Mouse (Mus musculus): ENCODE measurements at regions not wholly inside any gene's neighbourhood (a gene's known extent, or its start where the extent isn't known, plus 50 kb on each side); places are given as distances from the start of the nearest gene placed in this dataset.

DNA sequence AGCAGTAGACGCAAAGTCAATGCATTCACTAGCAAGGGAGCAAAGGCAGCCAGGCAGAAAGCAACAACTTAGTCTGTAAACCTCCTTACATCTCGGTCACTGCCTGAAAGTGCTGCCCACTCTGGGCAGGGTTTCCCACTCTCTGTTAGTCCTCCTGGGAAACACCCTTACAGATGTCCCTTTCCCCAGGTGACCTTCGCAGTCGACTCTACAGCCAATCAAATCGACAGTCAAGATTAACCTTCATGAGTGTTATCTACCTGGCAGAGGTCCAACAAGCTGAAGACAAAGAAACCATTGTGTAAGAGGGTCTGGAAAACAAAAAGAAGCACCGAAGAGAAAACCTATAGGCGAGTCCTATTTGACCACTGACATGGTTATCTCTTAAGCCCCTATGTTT, 229.0 kb downstream of the Dact1 start:
- Histone ChIP-seq H3K4me3 (ENCODE audit: low read depth, low read length) (no peak overlapping the region), H3K27ac (ENCODE audit: insufficient read depth, low read depth, low read length) (no peak overlapping the region), H3K27me3 (ENCODE audit: control insufficient read depth, insufficient read depth, low read length) (no peaks in the 10 kb centered on the region), H3K4me1 (ENCODE audit: control insufficient read depth, insufficient read depth, insufficient read length, low read length) (peaks cover 4% of the 10 kb centered on the region; the same call in 1 of the 2 replicates), H3K36me3 (ENCODE audit: control insufficient read depth, insufficient read depth, low read length) (no peaks in the 10 kb centered on the region)
- WGBS = 31% methylated on average over 7 of the region's 7 CpGs
- TF ChIP-seq POLR2A (IDR thresholded peaks at IDR 0.05; ENCODE audit: low read depth, low read length) = no peak
- TF ChIP-seq CTCF (IDR thresholded peaks at IDR 0.05; ENCODE audit: extremely low read depth, insufficient read length, insufficient replicate concordance, low read depth, low read length) = no peak

DNA sequence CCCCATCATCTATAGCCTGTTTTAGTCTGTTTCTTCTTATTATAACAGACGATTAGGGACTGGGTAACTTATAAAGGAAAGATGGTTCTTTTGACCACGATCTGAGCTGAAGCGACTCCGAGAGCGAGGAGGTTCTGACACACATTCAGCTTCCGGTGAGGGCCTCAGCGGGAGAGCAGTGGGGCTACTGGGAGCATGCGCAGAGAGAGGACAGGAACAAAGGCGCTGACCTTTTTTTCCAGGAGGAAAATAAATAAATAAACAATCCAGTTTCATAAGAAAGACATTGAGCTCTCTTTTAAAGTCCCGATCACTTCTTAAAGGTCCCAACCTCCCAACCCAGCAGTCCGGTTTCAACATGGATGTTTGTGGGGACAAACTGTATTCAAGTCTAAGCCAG, 230.6 kb downstream of the Dact1 start:
- 95% methylated on average over 11 of the region's 11 CpGs for WGBS
- peaks cover 4% of the 10 kb centered on the region; the same call in 1 of the 2 replicates for H3K4me1 ChIP-seq (ENCODE audit: control insufficient read depth, insufficient read depth, insufficient read length, low read length)
- TF ChIP-seq POLR2A (IDR thresholded peaks at IDR 0.05; ENCODE audit: low read depth, low read length) (no peak), CTCF (IDR thresholded peaks at IDR 0.05; ENCODE audit: extremely low read depth, insufficient read length, insufficient replicate concordance, low read depth, low read length) (no peak)
- no peak overlapping the region for H3K4me3 ChIP-seq (ENCODE audit: low read depth, low read length)
- H3K36me3 ChIP-seq (ENCODE audit: control insufficient read depth, insufficient read depth, low read length) = no peaks in the 10 kb centered on the region
- H3K27ac ChIP-seq (ENCODE audit: insufficient read depth, low read depth, low read length) = no peak overlapping the region
- no peaks in the 10 kb centered on the region for H3K27me3 ChIP-seq (ENCODE audit: control insufficient read depth, insufficient read depth, low read length)

DNA sequence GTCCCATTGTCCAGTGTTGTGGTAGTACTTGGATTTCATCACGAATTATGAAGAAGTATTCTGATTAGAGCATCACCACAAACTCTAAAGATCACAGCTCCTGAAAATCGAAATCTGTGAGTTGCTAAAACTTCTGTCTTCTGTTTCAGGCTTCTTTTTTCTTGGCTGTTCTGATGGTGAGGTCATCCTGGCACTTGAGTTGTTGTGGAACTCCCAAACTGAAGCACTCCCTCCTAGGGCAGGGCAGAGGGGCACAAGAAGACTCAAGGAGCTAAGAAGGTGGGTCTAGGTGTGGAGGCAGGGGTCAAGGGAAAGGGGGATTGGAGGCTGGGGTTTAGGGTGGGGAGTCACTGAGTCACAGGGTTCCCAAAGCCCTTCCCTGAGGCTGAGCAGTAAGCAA, 232.3 kb downstream of the Dact1 start:
- WGBS = 71% methylated on average over 2 of the region's 2 CpGs
- Histone ChIP-seq H3K27me3 (ENCODE audit: control insufficient read depth, insufficient read depth, low read length) (no peaks in the 10 kb centered on the region), H3K4me3 (ENCODE audit: low read depth, low read length) (no peak overlapping the region), H3K27ac (ENCODE audit: insufficient read depth, low read depth, low read length) (no peak overlapping the region), H3K4me1 (ENCODE audit: control insufficient read depth, insufficient read depth, insufficient read length, low read length) (peaks cover 4% of the 10 kb centered on the region; the same call in 1 of the 2 replicates), H3K36me3 (ENCODE audit: control insufficient read depth, insufficient read depth, low read length) (no peaks in the 10 kb centered on the region)
- no peak for TF ChIP-seq POLR2A (IDR thresholded peaks at IDR 0.05; ENCODE audit: low read depth, low read length)
- TF ChIP-seq CTCF (IDR thresholded peaks at IDR 0.05; ENCODE audit: extremely low read depth, insufficient read length, insufficient replicate concordance, low read depth, low read length) = no peak

- no peak for TF ChIP-seq CTCF (IDR thresholded peaks at IDR 0.05; ENCODE audit: extremely low read depth, insufficient read length, insufficient replicate concordance, low read depth, low read length)
- no peak for TF ChIP-seq POLR2A (IDR thresholded peaks at IDR 0.05; ENCODE audit: low read depth, low read length)
- H3K27me3 ChIP-seq (ENCODE audit: control insufficient read depth, insufficient read depth, low read length) = no peaks in the 10 kb centered on the region
- 67% methylated on average over 7 of the region's 7 CpGs for WGBS
- no peak overlapping the region for H3K4me3 ChIP-seq (ENCODE audit: low read depth, low read length)
- H3K4me1 ChIP-seq (ENCODE audit: control insufficient read depth, insufficient read depth, insufficient read length, low read length) = peaks cover under 1% of the 10 kb centered on the region; the same call in 1 of the 2 replicates
- no peaks in the 10 kb centered on the region for H3K36me3 ChIP-seq (ENCODE audit: control insufficient read depth, insufficient read depth, low read length)
- H3K27ac ChIP-seq (ENCODE audit: insufficient read depth, low read depth, low read length) = no peak overlapping the region
Observed at GRCm38 (mm10) chr12:71543571-71544119, 234.0 kb downstream of the Dact1 start.

DNA sequence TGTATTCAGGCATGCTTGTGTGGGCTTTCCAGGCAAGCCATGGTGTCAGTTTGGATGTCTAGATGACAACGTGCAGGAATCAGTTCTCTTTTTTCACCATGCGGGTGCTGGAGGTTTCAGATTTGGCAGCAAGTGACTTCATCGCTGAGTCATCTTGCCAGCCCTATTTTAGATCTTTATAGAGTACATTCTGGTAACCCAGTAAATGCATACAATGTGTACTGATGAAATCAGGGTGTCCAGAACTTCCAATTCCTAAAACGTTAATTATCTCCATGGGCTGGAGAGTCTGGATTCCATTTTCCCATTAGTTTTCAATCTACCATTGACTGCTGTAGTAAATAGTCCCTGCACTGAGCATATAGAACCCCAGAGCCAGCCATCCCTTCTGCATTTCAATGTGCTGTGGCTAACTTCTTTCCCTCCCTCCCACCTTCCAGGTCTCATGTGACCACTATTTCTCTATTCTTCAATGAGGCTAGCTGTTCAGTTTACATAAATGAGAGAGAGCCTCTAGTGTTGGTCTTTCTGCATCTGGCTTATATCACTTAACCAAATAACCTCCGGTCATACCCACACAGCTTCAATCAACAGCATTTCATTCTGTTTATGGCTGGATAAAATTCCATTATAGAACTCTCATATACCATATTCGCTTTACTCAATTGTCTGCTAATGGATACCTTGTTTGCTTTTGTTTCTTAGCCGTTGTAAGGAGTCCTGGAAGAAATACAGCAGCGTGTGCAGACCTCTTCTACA, 234.9 kb downstream of the Dact1 start:
- no peak for TF ChIP-seq POLR2A (IDR thresholded peaks at IDR 0.05; ENCODE audit: low read depth, low read length)
- TF ChIP-seq CTCF (IDR thresholded peaks at IDR 0.05; ENCODE audit: extremely low read depth, insufficient read length, insufficient replicate concordance, low read depth, low read length) = no peak

DNA sequence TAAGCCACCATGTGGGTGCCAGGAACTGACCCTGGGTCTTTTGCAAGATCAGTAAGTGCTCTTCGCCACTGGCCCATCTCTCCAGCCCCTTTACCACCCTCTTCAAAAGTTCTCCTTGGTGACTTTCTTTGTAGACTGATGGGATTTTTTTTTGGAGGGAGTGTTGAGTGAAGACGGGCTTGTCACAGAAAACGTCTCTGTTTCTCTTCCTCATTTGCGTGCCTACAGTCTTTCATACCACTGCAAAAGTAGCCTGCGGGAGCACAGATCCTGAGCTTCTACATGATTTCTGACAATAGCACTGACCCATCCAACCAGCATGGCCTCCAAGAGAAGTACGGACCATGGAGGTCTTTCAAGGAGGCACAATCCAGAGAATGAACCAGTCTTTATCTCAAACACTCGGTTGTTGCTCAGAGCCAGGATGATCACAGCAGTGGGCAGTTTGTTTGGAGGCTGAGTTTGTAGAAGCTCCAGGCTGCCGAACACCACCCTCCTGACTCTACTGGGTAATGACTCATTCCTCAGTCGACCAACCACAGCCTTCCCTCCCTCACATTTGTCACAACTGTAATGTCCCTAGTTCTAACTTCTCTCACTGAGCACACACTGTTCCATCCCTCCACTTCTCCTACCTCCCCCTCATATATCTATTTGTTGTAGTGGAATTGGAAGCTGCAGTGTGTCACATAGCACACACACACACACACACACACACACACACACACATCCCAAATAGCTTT, 237.0 kb downstream of the Dact1 start:
- Histone ChIP-seq H3K27ac (ENCODE audit: insufficient read depth, low read depth, low read length) (no peak overlapping the region), H3K27me3 (ENCODE audit: control insufficient read depth, insufficient read depth, low read length) (no peaks in the 10 kb centered on the region), H3K4me1 (ENCODE audit: control insufficient read depth, insufficient read depth, insufficient read length, low read length) (no peaks in the 10 kb centered on the region), H3K36me3 (ENCODE audit: control insufficient read depth, insufficient read depth, low read length) (no peaks in the 10 kb centered on the region), H3K4me3 (ENCODE audit: low read depth, low read length) (no peak overlapping the region)
- 83% methylated on average over 9 of the region's 9 CpGs for WGBS
- TF ChIP-seq CTCF (IDR thresholded peaks at IDR 0.05; ENCODE audit: extremely low read depth, insufficient read length, insufficient replicate concordance, low read depth, low read length) (no peak), POLR2A (IDR thresholded peaks at IDR 0.05; ENCODE audit: low read depth, low read length) (no peak)

More for the DNA sequence above, 234.9 kb downstream of the Dact1 start:
- Histone ChIP-seq H3K4me3 (ENCODE audit: low read depth, low read length) (no peak overlapping the region), H3K27me3 (ENCODE audit: control insufficient read depth, insufficient read depth, low read length) (no peaks in the 10 kb centered on the region), H3K36me3 (ENCODE audit: control insufficient read depth, insufficient read depth, low read length) (no peaks in the 10 kb centered on the region), H3K27ac (ENCODE audit: insufficient read depth, low read depth, low read length) (no peak overlapping the region), H3K4me1 (ENCODE audit: control insufficient read depth, insufficient read depth, insufficient read length, low read length) (no peaks in the 10 kb centered on the region)
- WGBS = 59% methylated on average over 8 of the region's 8 CpGs

DNA sequence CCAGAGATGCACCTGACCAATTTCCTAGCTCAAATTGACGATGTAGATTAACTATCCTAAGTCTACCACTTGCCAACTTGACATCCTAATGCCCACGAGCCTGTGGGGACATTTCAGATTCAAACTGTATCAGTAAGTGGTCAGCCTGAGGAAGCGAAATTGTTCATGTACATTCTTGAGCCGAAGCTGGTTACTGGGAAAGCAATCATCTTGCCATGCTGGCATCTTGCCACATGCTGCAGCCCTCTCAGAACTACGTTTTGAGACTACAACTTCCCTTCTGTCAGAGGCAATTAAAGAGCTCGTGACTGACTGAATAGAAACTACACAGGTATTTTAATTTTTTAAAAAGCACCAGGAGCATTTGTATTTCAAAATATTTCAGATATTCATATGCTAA, 239.7 kb downstream of the Dact1 start:
- Histone ChIP-seq H3K4me3 (ENCODE audit: low read depth, low read length) (no peak overlapping the region), H3K27me3 (ENCODE audit: control insufficient read depth, insufficient read depth, low read length) (no peaks in the 10 kb centered on the region), H3K27ac (ENCODE audit: insufficient read depth, low read depth, low read length) (no peak overlapping the region), H3K4me1 (ENCODE audit: control insufficient read depth, insufficient read depth, insufficient read length, low read length) (no peaks in the 10 kb centered on the region), H3K36me3 (ENCODE audit: control insufficient read depth, insufficient read depth, low read length) (no peaks in the 10 kb centered on the region)
- TF ChIP-seq CTCF (IDR thresholded peaks at IDR 0.05; ENCODE audit: extremely low read depth, insufficient read length, insufficient replicate concordance, low read depth, low read length) = no peak
- no peak for TF ChIP-seq POLR2A (IDR thresholded peaks at IDR 0.05; ENCODE audit: low read depth, low read length)
- 47% methylated on average over 6 of the region's 6 CpGs for WGBS

Data from small intestine, adult 2 months (tissue).